Mouse (Mus musculus) hindbrain, embryonic 14.5 days (tissue): Measurements from ENCODE around the gene Trcg1. TPM values are rescaled to one million over a fixed set of nuclear protein-coding genes. Genes with fewer than 3 reads are reported as not detected.

Experiments used
- ATAC-seq: fragments of 200-750 bp; cut with Nextera tagmentation; 2 replicates; pipeline ENCODE4 v1.8.0; 2017; ENCODE audit warnings: moderate number of reproducible peaks, mild to moderate bottlenecking, moderate TSS enrichment, moderate library complexity; ENCODE audit not compliant: low FRiP score
- DNase-seq: peaks from one replicate; pipeline ENCODE4 v3.0.0-alpha.2; 2015; ENCODE audit warnings: low spot score
- H3K27ac ChIP-seq: fragments of 300-500 bp; sonication (generic); 2 replicates; pipeline ENCODE4 v1.5.1; 2014; ENCODE audit warnings: mild to moderate bottlenecking, moderate library complexity
- H3K27me3 ChIP-seq: fragments of 300-500 bp; sonication (generic); 2 replicates; pipeline ENCODE4 v1.6.1; 2014; ENCODE audit warnings: mild to moderate bottlenecking, low read length, mixed read lengths; ENCODE audit not compliant: control insufficient read depth, insufficient read depth
- H3K36me3 ChIP-seq: fragments of 300-500 bp; sonication (generic); replicated peaks from 2 replicates; pipeline ENCODE4 v1.6.1; 2014; ENCODE audit not compliant: control insufficient read depth, insufficient read depth
- H3K4me1 ChIP-seq: fragments of 300-500 bp; sonication (generic); replicated peaks from 2 replicates; pipeline ENCODE4 v1.6.1; 2014; ENCODE audit warnings: antibody characterized with exemption, low read length, mixed read lengths; ENCODE audit not compliant: control insufficient read depth, insufficient read depth
- H3K4me2 ChIP-seq: fragments of 300-500 bp; sonication (generic); replicated peaks from 2 replicates; pipeline ENCODE4 v1.6.1; 2014; ENCODE audit warnings: mild to moderate bottlenecking, moderate library complexity
- H3K4me3 ChIP-seq: fragments of 300-500 bp; sonication (generic); replicated peaks from 2 replicates; pipeline ENCODE4 v1.5.1; 2014; ENCODE audit warnings: mild to moderate bottlenecking, low read length
- H3K9ac ChIP-seq: fragments of 300-500 bp; sonication (generic); 2 replicates; pipeline ENCODE4 v1.6.1; 2014
- H3K9me3 ChIP-seq: fragments of 300-500 bp; sonication (generic); 2 replicates; pipeline ENCODE4 v1.6.1; 2016; ENCODE audit warnings: low read length; ENCODE audit not compliant: control insufficient read depth
- WGBS: fragments of 180-500 bp; shearing (Covaris S2); extraction: QIAGEN DNeasy Blood & Tissue Kit; methylation state at CpG from one replicate; pipeline ENCODE4 v1.1.7; 2014; 5-methylcytosine and 5-hydroxymethylcytosine counted together
- polyA plus RNA-seq: library from polyadenylated mRNA; unstranded; fragments of >200 nt; fragmentation: Nextera tagmentation; extraction: Ambion mirVana; gene quantifications from 2 replicates; pipeline ENCODE4 v1.2.1, GENCODE M21; 2014

Gene Trcg1
- polyA plus RNA-seq, 1 experiment from 2014 or later = not detected

DNA sequence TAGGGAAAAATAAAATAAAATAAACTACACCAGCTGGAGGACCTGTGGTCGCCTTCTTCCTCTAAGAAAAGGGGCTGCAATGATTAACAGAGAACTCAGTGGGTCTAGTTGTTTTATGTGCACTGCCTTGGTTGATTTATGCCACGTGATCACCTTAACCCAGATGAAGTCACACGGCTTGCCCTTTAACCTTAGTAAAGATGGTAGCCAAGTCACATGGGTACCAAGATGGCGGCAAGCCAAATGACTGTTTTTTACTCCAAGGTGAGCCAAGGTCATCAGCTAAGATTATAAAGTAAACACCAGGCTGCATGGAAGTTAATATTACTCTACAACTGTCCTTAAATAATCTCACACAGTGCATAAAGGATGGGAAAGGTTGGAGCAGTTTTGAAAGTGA lies 6.6 kb upstream of the Trcg1 start:
- Histone ChIP-seq H3K4me3 (no peak overlapping the region), H3K27me3 (no peaks in the 10 kb centered on the region), H3K27ac (no peak overlapping the region), H3K36me3 (no peaks in the 10 kb centered on the region), H3K4me1 (no peaks in the 10 kb centered on the region), H3K9ac (no peak overlapping the region), H3K4me2 (no peak overlapping the region), H3K9me3 (no peaks in the 10 kb centered on the region)
- ATAC-seq (no peak), DNase-seq (no peak)
- WGBS = 86% methylated on average over 4 of the region's 4 CpGs

DNA sequence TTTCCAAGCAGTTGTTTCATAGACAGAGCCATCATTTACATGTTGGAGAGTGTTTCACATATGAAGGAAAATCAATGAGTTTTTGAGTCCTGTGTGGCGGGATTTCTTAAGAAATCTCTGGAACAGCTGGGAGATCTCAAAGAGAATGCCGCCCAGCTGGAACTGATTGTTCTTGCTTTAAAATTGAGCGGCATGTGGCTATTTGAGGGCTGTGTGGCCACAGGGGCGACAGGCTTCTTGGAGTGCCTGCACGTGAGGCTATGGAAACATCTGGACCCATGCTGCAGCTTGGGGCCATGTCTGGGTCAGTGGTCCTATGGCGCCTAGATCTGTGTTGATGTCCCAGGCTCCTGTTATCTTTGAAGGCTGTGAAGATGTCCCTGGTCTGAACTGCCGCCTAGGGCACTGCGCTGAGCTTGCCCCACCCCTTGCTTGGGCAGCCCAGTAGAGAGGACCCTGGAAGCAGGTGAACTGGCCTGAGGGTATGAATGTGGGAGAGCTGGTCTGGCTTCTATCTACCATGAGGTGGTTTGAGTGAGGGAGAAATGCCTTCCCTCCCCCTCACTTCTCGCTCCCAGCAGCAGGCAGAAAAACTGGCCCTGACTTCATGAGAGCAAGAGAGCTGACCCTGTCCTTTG lies 6.1 kb upstream of the Trcg1 start:
- no peaks in the 10 kb centered on the region for H3K36me3 ChIP-seq
- no peak overlapping the region for H3K9ac ChIP-seq
- H3K4me1 ChIP-seq = no peaks in the 10 kb centered on the region
- H3K4me3 ChIP-seq = no peak overlapping the region
- WGBS = 74% methylated on average over 9 of the region's 9 CpGs
- no peak overlapping the region for H3K27ac ChIP-seq
- H3K9me3 ChIP-seq = no peaks in the 10 kb centered on the region
- no peak overlapping the region for H3K4me2 ChIP-seq
- ATAC-seq (no peak), DNase-seq (no peak)
- no peaks in the 10 kb centered on the region for H3K27me3 ChIP-seq

DNA sequence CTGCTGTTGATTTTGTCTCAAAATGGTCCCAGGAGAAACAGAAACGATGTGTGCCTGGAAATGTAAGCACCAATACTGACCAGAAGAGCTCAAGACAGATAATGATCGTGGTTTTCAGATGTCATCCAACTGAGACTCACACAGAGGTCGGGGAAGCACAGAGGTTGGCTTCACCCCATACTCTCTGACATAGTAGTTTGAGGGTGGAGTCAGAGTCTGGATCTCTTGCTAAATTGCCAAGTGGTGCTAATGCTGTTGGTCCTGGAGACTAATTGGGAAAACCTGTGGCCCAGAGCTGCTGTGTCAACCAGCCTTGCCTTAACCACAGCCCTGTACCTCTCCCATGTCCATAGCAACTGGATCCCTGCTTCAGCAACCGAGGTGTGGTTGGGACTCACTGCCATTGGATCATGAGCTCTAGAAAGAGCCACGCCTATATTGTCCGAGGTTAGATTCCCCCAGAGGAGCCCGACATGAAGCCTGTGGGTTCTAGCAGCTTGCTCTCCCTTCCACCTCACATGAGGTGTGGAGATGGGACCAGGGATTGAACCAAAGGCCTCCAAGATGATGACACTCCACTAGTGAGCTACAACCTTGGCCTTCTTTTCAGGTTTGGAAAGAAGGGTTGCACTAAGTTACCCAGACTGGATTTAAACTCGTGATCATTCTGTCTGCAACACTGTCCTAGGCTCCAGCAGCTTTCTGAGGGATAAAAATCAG lies 4.7 kb upstream of the Trcg1 start:
- ATAC-seq (no peak), DNase-seq (no peak)
- Histone ChIP-seq H3K36me3 (no peaks in the 10 kb centered on the region), H3K4me1 (no peaks in the 10 kb centered on the region), H3K9ac (no peak overlapping the region), H3K27me3 (no peaks in the 10 kb centered on the region), H3K4me3 (no peak overlapping the region), H3K4me2 (no peak overlapping the region), H3K9me3 (no peaks in the 10 kb centered on the region), H3K27ac (no peak overlapping the region)
- WGBS = 85% methylated on average over 8 of the region's 8 CpGs

DNA sequence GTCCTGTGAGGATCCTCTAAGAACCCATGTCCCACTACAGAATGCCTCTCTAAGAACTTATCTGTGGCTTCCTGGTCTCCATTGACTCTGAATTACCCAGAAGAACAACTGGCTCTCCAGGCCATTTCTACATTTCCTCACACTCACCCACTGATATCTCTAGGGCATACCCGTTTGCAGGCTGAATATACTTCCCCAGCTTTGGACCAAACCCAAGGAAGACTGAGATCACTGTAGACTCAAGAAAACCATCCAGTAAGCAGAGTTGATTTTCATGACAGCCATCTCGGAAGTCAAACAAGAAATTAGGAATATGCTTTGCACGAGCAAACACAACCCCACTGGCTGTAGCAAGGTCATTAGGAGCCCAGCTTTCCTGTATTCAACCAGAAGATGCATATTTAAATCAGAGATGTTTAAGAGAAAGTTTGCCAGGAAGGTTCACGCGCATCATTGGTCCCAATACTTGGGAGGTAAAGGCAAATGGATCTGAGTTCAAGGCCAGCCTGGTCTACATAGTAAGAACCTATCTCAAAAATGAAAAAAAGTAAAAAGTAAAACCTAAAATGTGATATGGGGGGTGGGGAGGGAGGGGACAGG lies 3.9 kb upstream of the Trcg1 start:
- no peak overlapping the region for H3K4me2 ChIP-seq
- ATAC-seq (no peak), DNase-seq (no peak)
- no peaks in the 10 kb centered on the region for H3K27me3 ChIP-seq
- no peak overlapping the region for H3K27ac ChIP-seq
- no peak overlapping the region for H3K4me3 ChIP-seq
- WGBS = 93% methylated on average over 5 of the region's 5 CpGs
- no peaks in the 10 kb centered on the region for H3K9me3 ChIP-seq
- no peaks in the 10 kb centered on the region for H3K36me3 ChIP-seq
- no peaks in the 10 kb centered on the region for H3K4me1 ChIP-seq
- no peak overlapping the region for H3K9ac ChIP-seq

DNA sequence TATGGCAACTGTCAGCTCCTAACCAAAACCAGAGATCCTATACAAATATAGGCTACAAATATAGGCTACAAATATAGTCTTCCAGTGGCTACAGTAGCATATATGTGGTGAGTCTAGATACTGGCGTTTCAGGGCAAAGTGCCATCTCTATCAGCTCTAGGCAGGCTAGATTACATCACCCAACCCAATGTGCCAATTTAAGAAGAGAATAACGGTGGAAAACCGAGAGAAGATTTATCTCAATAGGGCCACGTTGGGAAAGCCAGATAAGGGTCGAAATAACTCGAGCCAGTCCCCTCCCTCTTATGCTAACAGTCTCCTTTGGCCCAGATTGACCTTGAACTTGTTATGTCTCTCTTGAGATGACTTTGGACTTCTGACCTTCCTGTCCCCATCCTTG lies 3.2 kb upstream of the Trcg1 start:
- Histone ChIP-seq H3K9ac (no peak overlapping the region), H3K27me3 (no peaks in the 10 kb centered on the region), H3K36me3 (no peaks in the 10 kb centered on the region), H3K4me3 (no peak overlapping the region), H3K9me3 (no peaks in the 10 kb centered on the region), H3K4me2 (no peak overlapping the region), H3K4me1 (no peaks in the 10 kb centered on the region), H3K27ac (no peak overlapping the region)
- 89% methylated on average over 6 of the region's 6 CpGs for WGBS
- DNase-seq (no peak), ATAC-seq (no peak)

DNA sequence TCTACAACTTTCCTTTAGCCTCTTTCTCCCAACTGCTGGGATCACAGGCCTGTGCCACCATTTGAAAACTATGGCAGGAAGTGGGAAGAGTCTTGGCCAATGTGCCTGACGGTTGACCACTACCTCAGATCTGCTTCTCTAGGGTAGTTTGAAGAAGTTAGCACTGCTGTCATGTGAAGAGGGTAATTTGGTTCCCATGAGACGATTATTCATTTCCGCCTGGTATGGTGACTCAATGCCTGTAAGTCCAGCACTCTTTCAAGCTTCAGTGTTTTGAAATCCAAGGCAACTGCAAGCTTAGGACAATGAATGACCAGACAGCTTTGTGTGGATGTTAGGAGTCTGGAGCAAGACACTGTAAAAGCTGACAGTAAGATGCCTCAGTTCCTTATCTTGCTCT lies 2.6 kb upstream of the Trcg1 start:
- no peak for ATAC-seq
- Histone ChIP-seq H3K4me3 (no peak overlapping the region), H3K9ac (no peak overlapping the region), H3K27ac (no peak overlapping the region), H3K9me3 (no peaks in the 10 kb centered on the region), H3K4me1 (no peaks in the 10 kb centered on the region), H3K4me2 (no peak overlapping the region), H3K27me3 (no peaks in the 10 kb centered on the region), H3K36me3 (no peaks in the 10 kb centered on the region)
- DNase-seq = no peak
- WGBS = 88% methylated on average over 3 of the region's 3 CpGs

DNA sequence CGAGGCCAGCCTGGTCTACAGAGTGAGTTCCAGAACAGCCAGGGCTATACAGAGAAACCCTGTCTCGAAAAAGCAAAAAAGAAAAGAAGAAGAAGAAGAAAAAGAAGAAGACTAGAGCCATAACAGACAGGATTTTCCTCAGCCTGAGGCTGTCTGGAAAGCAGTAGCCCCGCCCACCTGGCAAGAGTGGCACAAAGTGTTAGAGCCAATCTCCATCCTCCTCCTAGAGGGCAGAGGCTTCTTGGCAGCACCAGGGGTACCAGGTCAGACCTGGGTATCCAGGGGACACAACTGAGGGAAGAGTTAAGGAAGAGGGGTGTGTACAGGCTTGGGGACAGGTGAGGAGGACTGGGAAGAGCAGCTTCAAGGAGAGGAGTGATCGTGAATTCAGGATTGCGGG lies 1.3 kb downstream of the Trcg1 start:
- Histone ChIP-seq H3K4me2 (no peak overlapping the region), H3K9me3 (no peaks in the 10 kb centered on the region), H3K4me1 (no peaks in the 10 kb centered on the region), H3K36me3 (no peaks in the 10 kb centered on the region), H3K27me3 (no peaks in the 10 kb centered on the region), H3K9ac (no peak overlapping the region), H3K4me3 (no peak overlapping the region), H3K27ac (no peak overlapping the region)
- no peak for ATAC-seq
- 86% methylated on average over 5 of the region's 5 CpGs for WGBS
- DNase-seq = no peak

- no peak for ATAC-seq
- Histone ChIP-seq H3K4me2 (no peak overlapping the region), H3K4me1 (no peaks in the 10 kb centered on the region), H3K36me3 (no peaks in the 10 kb centered on the region), H3K27ac (no peak overlapping the region), H3K4me3 (no peak overlapping the region), H3K9ac (no peak overlapping the region), H3K27me3 (no peaks in the 10 kb centered on the region), H3K9me3 (no peaks in the 10 kb centered on the region)
- no peak for DNase-seq
- WGBS = 95% methylated on average over 2 of the region's 2 CpGs
Observed at GRCm38 (mm10) chr9:57238220-57238619, 1.9 kb downstream of the Trcg1 start.

DNA sequence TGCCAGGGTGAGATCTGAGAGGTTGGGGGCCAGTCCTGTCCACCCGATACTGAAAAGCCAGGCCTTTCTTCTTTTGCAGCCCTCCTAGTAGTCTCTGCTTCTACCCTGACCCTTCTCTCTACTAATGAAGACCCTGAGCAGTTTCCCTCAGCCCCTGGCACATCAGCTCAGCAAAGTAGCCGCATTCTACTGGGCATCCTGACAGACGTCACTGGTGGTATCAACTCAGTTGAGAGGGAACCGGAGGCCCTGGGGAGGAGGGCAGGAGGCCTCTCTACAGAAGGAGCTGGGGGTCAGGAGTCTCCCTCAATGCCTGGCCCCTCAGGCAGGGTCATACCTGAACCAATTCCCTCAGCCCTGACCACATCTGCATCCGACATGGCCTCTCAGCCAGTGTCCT lies 4.8 kb downstream of the Trcg1 start:
- no peak overlapping the region for H3K4me2 ChIP-seq
- H3K36me3 ChIP-seq = no peaks in the 10 kb centered on the region
- H3K4me3 ChIP-seq = no peak overlapping the region
- DNase-seq (no peak), ATAC-seq (no peak)
- H3K9ac ChIP-seq = no peak overlapping the region
- no peaks in the 10 kb centered on the region for H3K27me3 ChIP-seq
- no peaks in the 10 kb centered on the region for H3K9me3 ChIP-seq
- H3K4me1 ChIP-seq = no peaks in the 10 kb centered on the region
- no peak overlapping the region for H3K27ac ChIP-seq
- WGBS = 85% methylated on average over 5 of the region's 5 CpGs
